Mouse (Mus musculus) heart, postnatal 0 days (tissue): ENCODE measurements around the gene Itih4.

ENCODE experiments used
- CTCF ChIP-seq: IDR thresholded peaks from 2 replicates; pipeline ENCODE4 v1.5.1; 2016; ENCODE audit warnings: antibody characterized with exemption, control low read depth, low read depth
- EP300 ChIP-seq: IDR thresholded peaks from 2 replicates; pipeline ENCODE4 v1.6.1; 2016; ENCODE audit warnings: antibody characterized with exemption, low read depth

DNA sequence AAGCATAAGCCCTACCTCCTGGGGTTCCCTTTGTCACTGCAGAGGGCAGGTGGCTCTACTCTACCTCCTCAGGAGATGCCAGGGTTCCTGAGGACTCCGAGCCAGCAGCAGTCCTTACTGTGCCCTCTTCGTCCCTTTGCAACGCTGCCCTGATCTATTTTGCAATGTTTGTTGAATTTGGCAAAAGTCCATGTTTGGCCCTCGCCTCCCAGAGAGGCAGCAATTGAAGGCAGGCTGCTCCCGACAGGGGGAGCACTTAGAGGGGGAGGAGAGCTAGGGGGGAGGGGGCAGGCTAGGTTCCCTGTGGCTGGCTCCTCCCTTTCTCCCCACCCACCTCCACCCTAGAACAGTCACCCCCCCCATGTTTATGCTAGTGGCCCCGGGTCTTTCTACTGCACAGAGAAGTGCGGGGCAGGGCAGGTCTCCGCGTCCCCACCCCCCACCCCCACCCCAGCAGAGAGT is 2.0 kb downstream of the Itih4 start:
- TF ChIP-seq CTCF (peak; percentile 41), EP300 (no peak)
